Mouse (Mus musculus) liver, embryonic 16.5 days (tissue): ENCODE measurements around the gene Commd1. TPM values are rescaled to one million over a fixed set of nuclear protein-coding genes. Genes with fewer than 3 reads are reported as not detected.

ENCODE experiments used
- ATAC-seq: fragments of 200-750 bp; cut with Nextera tagmentation; 2 replicates; pipeline ENCODE4 v1.8.0; 2017; ENCODE audit warnings: low read depth, mild to moderate bottlenecking, moderate number of reproducible peaks, moderate library complexity
- H3K27ac ChIP-seq: fragments of 300-500 bp; sonication (generic); 2 replicates; pipeline ENCODE4 v1.5.1; 2014; ENCODE audit warnings: mild to moderate bottlenecking, low read length
- H3K27me3 ChIP-seq: fragments of 300-500 bp; sonication (generic); 2 replicates; pipeline ENCODE4 v1.6.1; 2014; ENCODE audit warnings: low read depth, low read length, mixed read lengths; ENCODE audit not compliant: control insufficient read depth, insufficient read depth
- H3K36me3 ChIP-seq: fragments of 300-500 bp; sonication (generic); 2 replicates; pipeline ENCODE4 v1.6.1; 2014; ENCODE audit warnings: mild to moderate bottlenecking; ENCODE audit not compliant: control insufficient read depth, insufficient read depth
- H3K4me1 ChIP-seq: fragments of 300-500 bp; sonication (generic); 2 replicates; pipeline ENCODE4 v1.6.1; 2014; ENCODE audit warnings: low read depth, low read length, mixed read lengths; ENCODE audit not compliant: control insufficient read depth
- H3K4me2 ChIP-seq: fragments of 300-500 bp; sonication (generic); 2 replicates; pipeline ENCODE4 v1.6.1; 2014; ENCODE audit warnings: low read depth, low read length, mixed read lengths
- H3K4me3 ChIP-seq: fragments of 300-500 bp; sonication (generic); 2 replicates; pipeline ENCODE4 v1.5.1; 2014; ENCODE audit warnings: low read depth, mild to moderate bottlenecking, low read length
- H3K9ac ChIP-seq: fragments of 300-500 bp; sonication (generic); 2 replicates; pipeline ENCODE4 v1.6.1; 2014; ENCODE audit warnings: low read depth, low read length
- H3K9me3 ChIP-seq: fragments of 300-500 bp; sonication (generic); replicated peaks from 2 replicates; pipeline ENCODE4 v1.6.1; 2016; ENCODE audit warnings: low read length; ENCODE audit not compliant: control insufficient read depth
- WGBS: fragments of 180-500 bp; shearing (Covaris S2); extraction: QIAGEN DNeasy Blood & Tissue Kit; methylation state at CpG from one replicate; pipeline ENCODE4 v1.1.7; 2014; ENCODE audit not compliant: insufficient replicate concordance; 5-methylcytosine and 5-hydroxymethylcytosine counted together
- polyA plus RNA-seq: library from polyadenylated mRNA; unstranded; fragments of >200 nt; fragmentation: Nextera tagmentation; extraction: Ambion mirVana; gene quantifications from 2 replicates; pipeline ENCODE4 v1.2.1, GENCODE M21; 2015

The Commd1 gene
- polyA plus RNA-seq, 1 experiment from 2014 or later = 165 TPM

- Histone ChIP-seq H3K4me1 (peaks cover 37% of the 10 kb centered on the region), H3K9ac (peak overlapping the region; percentile 83), H3K9me3 (no peaks in the 10 kb centered on the region), H3K36me3 (no peaks in the 10 kb centered on the region), H3K4me3 (peak overlapping the region; percentile 86), H3K27ac (peak overlapping the region; percentile 82), H3K4me2 (peak overlapping the region; percentile 99), H3K27me3 (no peaks in the 10 kb centered on the region)
- 1% methylated on average over 50 of the region's 50 CpGs for WGBS
- peak; percentile 45 for ATAC-seq
Observed at GRCm38 (mm10) chr11:22858441-22859300, 123.5 kb downstream of the Commd1 start.

GRCm38 (mm10) chr11:22857705-22858440 lies 124.3 kb downstream of the Commd1 start:
- Histone ChIP-seq H3K4me3 (peak overlapping the region; percentile 86), H3K9me3 (no peaks in the 10 kb centered on the region), H3K4me2 (peak overlapping the region; percentile 99), H3K36me3 (no peaks in the 10 kb centered on the region), H3K9ac (peak overlapping the region; percentile 83), H3K27me3 (no peaks in the 10 kb centered on the region), H3K27ac (peak overlapping the region; percentile 74), H3K4me1 (peaks cover 45% of the 10 kb centered on the region)
- ATAC-seq = no peak
- WGBS = 5% methylated on average over 25 of the region's 25 CpGs

- H3K4me2 ChIP-seq = peak overlapping the region; percentile 99
- no peaks in the 10 kb centered on the region for H3K36me3 ChIP-seq
- no peaks in the 10 kb centered on the region for H3K27me3 ChIP-seq
- peaks cover 48% of the 10 kb centered on the region for H3K4me1 ChIP-seq
- ATAC-seq = no peak
- no peaks in the 10 kb centered on the region for H3K9me3 ChIP-seq
- no peak overlapping the region for H3K9ac ChIP-seq
- WGBS = 44% methylated on average over 5 of the region's 5 CpGs
- H3K27ac ChIP-seq = no peak overlapping the region
- H3K4me3 ChIP-seq = peak overlapping the region; percentile 86
Observed at GRCm38 (mm10) chr11:22857106-22857704, 125.0 kb downstream of the Commd1 start.

GRCm38 (mm10) chr11:22856371-22856965 lies 125.7 kb downstream of the Commd1 start:
- Histone ChIP-seq H3K9ac (no peak overlapping the region), H3K27ac (no peak overlapping the region), H3K4me3 (no peak overlapping the region), H3K27me3 (no peaks in the 10 kb centered on the region), H3K4me1 (peaks cover 48% of the 10 kb centered on the region), H3K4me2 (peak overlapping the region; percentile 99; the same call in 1 of the 2 replicates), H3K36me3 (no peaks in the 10 kb centered on the region), H3K9me3 (no peaks in the 10 kb centered on the region)
- no peak for ATAC-seq
- WGBS = 45% methylated on average over 3 of the region's 3 CpGs

GRCm38 (mm10) chr11:22854571-22854970 lies 127.6 kb downstream of the Commd1 start:
- peaks cover 53% of the 10 kb centered on the region for H3K4me1 ChIP-seq
- H3K36me3 ChIP-seq = no peaks in the 10 kb centered on the region
- 30% methylated on average over 4 of the region's 4 CpGs for WGBS
- H3K4me2 ChIP-seq = no peak overlapping the region
- H3K4me3 ChIP-seq = no peak overlapping the region
- H3K9me3 ChIP-seq = no peaks in the 10 kb centered on the region
- 0 out of 2 replicates have a peak overlapping the region, but pooled peaks have one; percentile 9 for H3K27ac ChIP-seq
- no peak overlapping the region for H3K9ac ChIP-seq
- H3K27me3 ChIP-seq = no peaks in the 10 kb centered on the region
- ATAC-seq = no peak

GRCm38 (mm10) chr11:22853477-22854157 lies 128.6 kb downstream of the Commd1 start:
- no peaks in the 10 kb centered on the region for H3K27me3 ChIP-seq
- ATAC-seq = no peak
- no peak overlapping the region for H3K4me3 ChIP-seq
- H3K4me2 ChIP-seq = no peak overlapping the region
- H3K4me1 ChIP-seq = peaks cover 58% of the 10 kb centered on the region
- no peaks in the 10 kb centered on the region for H3K9me3 ChIP-seq
- 27% methylated on average over 2 of the region's 2 CpGs for WGBS
- no peaks in the 10 kb centered on the region for H3K36me3 ChIP-seq
- H3K9ac ChIP-seq = no peak overlapping the region
- 0 out of 2 replicates have a peak overlapping the region, but pooled peaks have one; percentile 9 for H3K27ac ChIP-seq

GRCm38 (mm10) chr11:22852510-22852909 lies 129.7 kb downstream of the Commd1 start:
- no peak for ATAC-seq
- Histone ChIP-seq H3K27me3 (no peaks in the 10 kb centered on the region), H3K9me3 (no peaks in the 10 kb centered on the region), H3K4me2 (no peak overlapping the region; the same call in 1 of the 2 replicates), H3K4me1 (peaks cover 61% of the 10 kb centered on the region), H3K27ac (0 out of 2 replicates have a peak overlapping the region, but pooled peaks have one; percentile 7), H3K4me3 (no peak overlapping the region), H3K36me3 (no peaks in the 10 kb centered on the region), H3K9ac (no peak overlapping the region)
- WGBS = 48% methylated on average over 1 of the region's 1 CpGs

- 19% methylated on average over 4 of the region's 4 CpGs for WGBS
- Histone ChIP-seq H3K27me3 (no peaks in the 10 kb centered on the region), H3K4me3 (no peak overlapping the region), H3K9ac (no peak overlapping the region), H3K9me3 (no peaks in the 10 kb centered on the region), H3K27ac (no peak overlapping the region), H3K4me1 (peaks cover 65% of the 10 kb centered on the region), H3K36me3 (no peaks in the 10 kb centered on the region), H3K4me2 (no peak overlapping the region)
- no peak for ATAC-seq
Observed at GRCm38 (mm10) chr11:22851416-22851815, 130.8 kb downstream of the Commd1 start.
